Mouse (Mus musculus): ENCODE results near the gene Lrrc75a.

DNA sequence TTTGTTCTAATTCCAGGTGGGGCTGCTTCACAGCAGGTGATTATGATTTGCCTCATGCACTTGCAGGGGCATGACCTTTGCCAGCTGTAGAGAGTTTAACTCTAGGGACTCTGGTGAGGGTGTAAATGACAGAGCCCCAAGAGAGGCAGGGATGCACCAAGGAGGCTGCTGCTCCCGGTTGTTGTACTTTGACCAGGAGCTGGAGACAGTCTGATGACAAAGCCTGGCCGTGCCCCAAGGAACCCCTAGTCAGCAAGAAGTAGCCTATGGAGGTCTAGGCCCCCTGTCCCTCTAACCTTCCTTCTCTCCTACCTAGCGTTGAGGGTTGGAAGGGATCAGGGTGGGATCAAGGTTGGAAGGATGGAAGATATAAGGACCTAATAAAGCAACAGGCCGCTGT is 32.9 kb downstream of the Lrrc75a start:
- TF ChIP-seq CTCF (IDR thresholded peaks at IDR 0.05 in 2 of 3, conservative IDR thresholded peaks at IDR 0.05 in 1 of 3; ENCODE audit: control insufficient read depth in 1 of 3, insufficient read depth in 1 of 3, low read depth in 2 of 3, low read length in 3 of 3, poor library complexity in 1 of 3, severe bottlenecking in 1 of 3) = no peak
- no peak for TF ChIP-seq UBTF (IDR thresholded peaks at IDR 0.05; ENCODE audit: borderline replicate concordance, insufficient read depth, low read depth, low read length)
